Mouse (Mus musculus) lung, adult 2 months (tissue): ENCODE data around the gene Gm10310.
"Not testable (repeated sequence)": the region's sequence is repeated elsewhere in the genome, so short reads cannot be mapped to it uniquely, and the experiment has no call there.

Experiments
- CTCF ChIP-seq: fragments of 200-500 bp; IDR thresholded peaks from 2 replicates; pipeline ENCODE4 v1.5.1; 2011; ENCODE audit warnings: mild to moderate bottlenecking, low read length, control low read depth; ENCODE audit not compliant: insufficient read depth
- POLR2A ChIP-seq: fragments of 200-500 bp; IDR thresholded peaks from 2 replicates; pipeline ENCODE4 v1.6.1; 2011; ENCODE audit warnings: low read depth, mild to moderate bottlenecking, control low read depth, low read length, borderline replicate concordance; ENCODE audit errors: extremely low read depth

GRCm38 (mm10) chr10:129966232-129966631 lies 18.6 kb downstream of the Gm10310 start:
- TF ChIP-seq CTCF, POLR2A: not testable (repeated sequence)
